Mouse (Mus musculus) urinary bladder, adult 18-20 months (tissue): ENCODE results near the gene Gm26657.

Source experiments
- DNase-seq, 2 experiments: peaks; one replicate each; pipeline ENCODE4 v3.0.0; 2022; ENCODE audit warnings: low spot score in 2 of 2, mixed read lengths in 2 of 2

The Gm26657 gene

DNA sequence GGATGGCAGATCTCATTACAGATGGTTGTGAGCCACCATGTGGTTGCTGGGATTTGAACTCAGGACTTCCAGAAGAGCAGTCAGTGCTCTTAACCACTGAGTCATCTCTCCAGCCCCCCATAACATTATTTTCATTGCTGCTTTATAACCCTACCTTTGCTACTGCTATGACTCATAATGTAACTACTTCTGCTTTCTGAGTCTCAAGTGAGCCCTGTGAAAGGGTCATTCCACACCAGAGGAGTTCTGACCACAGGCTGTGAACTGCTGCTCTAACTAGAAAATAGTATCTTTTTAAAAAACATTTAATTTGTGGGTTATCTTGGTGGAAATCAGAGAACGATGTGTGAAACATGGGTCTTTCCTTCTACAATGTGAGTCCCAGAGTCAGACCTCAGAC, 17.8 kb downstream of the Gm26657 start:
- DNase-seq = no peak

- DNase-seq = no peak
Observed at GRCm38 (mm10) chr4:56767861-56768284, 28.0 kb downstream of the Gm26657 start.

DNA sequence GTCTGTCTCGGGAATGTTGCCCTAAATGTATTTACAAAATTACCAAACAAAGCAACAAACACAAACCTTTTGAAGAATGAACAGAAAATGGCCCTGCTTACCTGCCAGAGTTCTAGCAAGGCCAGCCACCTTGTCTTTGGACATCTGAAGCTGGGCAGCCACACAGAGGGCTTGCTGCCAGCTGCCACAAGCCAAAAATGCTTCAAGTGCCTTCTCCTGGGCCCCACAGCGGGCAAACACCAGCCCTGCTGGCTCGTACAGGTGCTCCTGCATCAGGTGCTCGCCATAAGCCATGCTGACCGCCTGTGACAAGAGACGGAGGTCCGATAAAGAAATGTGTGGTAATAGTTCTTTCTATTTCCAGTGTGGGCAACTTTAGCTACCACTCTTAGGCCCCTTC, 29.0 kb downstream of the Gm26657 start:
- DNase-seq = no peak

GRCm38 (mm10) chr4:56771065-56771464, 31.2 kb downstream of the Gm26657 start:
- DNase-seq = no peak
